Mouse (Mus musculus): ENCODE results near the gene Tor3a. TPM values are rescaled to one million over a fixed set of nuclear protein-coding genes. Genes with fewer than 3 reads are reported as not detected.
A peak's percentile ranks its signal among the peaks of the same experiment; 100 is the strongest.

The Tor3a gene
- polyA plus RNA-seq, 1 experiment: 12.7 TPM

DNA sequence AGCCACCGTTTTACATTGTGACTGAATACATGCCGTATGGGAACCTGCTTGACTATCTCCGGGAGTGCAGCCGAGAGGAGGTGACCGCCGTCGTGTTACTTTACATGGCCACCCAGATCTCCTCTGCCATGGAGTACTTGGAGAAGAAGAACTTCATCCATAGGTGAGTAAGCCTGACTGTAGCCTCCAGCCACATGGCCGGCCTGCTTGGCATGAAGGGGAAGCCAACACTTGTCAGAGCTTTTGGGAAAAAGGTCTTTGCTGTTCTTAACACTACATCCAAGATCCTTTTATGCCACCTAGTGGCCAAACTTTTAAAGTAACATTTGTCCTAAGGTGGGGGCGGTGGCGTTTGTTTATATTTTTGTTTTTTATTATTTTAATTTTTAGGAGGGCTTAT, 41.1 kb downstream of the Tor3a start:
- H3K4me1 ChIP-seq (ENCODE audit: control insufficient read depth, insufficient read depth, low read length): no peaks in the 10 kb centered on the region
- H3K36me3 ChIP-seq (ENCODE audit: control insufficient read depth, insufficient read depth, low read length): no peaks in the 10 kb centered on the region; the same call in 1 of the 2 replicates
- DNase-seq: peak; percentile 60
- H3K4me3 ChIP-seq (ENCODE audit: insufficient read depth, low read depth, low read length): no peak overlapping the region
- no peak overlapping the region for H3K27ac ChIP-seq (ENCODE audit: insufficient read depth, low read depth, low read length)
- no peaks in the 10 kb centered on the region for H3K27me3 ChIP-seq (replicated peaks; ENCODE audit: control insufficient read depth, insufficient read depth, low read length)
- 73% methylated on average over 10 of the region's 10 CpGs for WGBS
- TF ChIP-seq CTCF (conservative IDR thresholded peaks at IDR 0.05; ENCODE audit: insufficient read depth, insufficient read length, low read depth, low read length) (peak; percentile 24; the same call in 1 of the 2 replicates), POLR2A (IDR thresholded peaks at IDR 0.05; ENCODE audit: low read depth, low read length) (no peak)

- no peaks in the 10 kb centered on the region for H3K4me1 ChIP-seq (ENCODE audit: control insufficient read depth, insufficient read depth, low read length)
- peaks cover 1% of the 10 kb centered on the region for H3K36me3 ChIP-seq (ENCODE audit: control insufficient read depth, insufficient read depth, low read length)
- H3K27ac ChIP-seq (ENCODE audit: insufficient read depth, low read depth, low read length): no peak overlapping the region
- no peak overlapping the region for H3K4me3 ChIP-seq (ENCODE audit: insufficient read depth, low read depth, low read length)
- no peaks in the 10 kb centered on the region for H3K27me3 ChIP-seq (replicated peaks; ENCODE audit: control insufficient read depth, insufficient read depth, low read length)
- DNase-seq: no peak
- TF ChIP-seq CTCF (conservative IDR thresholded peaks at IDR 0.05; ENCODE audit: insufficient read depth, insufficient read length, low read depth, low read length) (peak; percentile 40), POLR2A (IDR thresholded peaks at IDR 0.05; ENCODE audit: low read depth, low read length) (no peak)
Measured at GRCm38 (mm10) chr1:156630965-156631364, 43.2 kb downstream of the Tor3a start.

DNA sequence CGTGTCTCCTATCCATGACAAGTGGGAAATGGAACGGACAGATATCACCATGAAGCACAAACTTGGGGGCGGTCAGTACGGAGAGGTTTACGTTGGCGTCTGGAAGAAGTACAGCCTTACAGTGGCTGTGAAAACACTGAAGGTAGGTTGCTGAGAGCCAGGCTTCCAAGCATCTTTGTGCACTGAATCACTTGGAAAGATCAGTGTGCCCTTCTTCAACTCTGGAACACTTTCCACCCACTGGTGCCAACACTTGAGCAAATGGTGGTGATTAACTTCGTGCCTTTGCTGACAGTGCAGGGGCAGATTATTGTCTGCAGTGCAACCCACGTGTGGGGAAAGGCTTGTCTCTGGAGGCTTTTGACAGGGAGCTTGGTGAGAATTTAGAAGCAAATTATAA, 44.2 kb downstream of the Tor3a start:
- TF ChIP-seq POLR2A (IDR thresholded peaks at IDR 0.05; ENCODE audit: low read depth, low read length): no peak
- no peak for TF ChIP-seq CTCF (conservative IDR thresholded peaks at IDR 0.05; ENCODE audit: insufficient read depth, insufficient read length, low read depth, low read length)
- H3K27ac ChIP-seq (ENCODE audit: insufficient read depth, low read depth, low read length): no peak overlapping the region
- DNase-seq: no peak
- no peaks in the 10 kb centered on the region for H3K4me1 ChIP-seq (ENCODE audit: control insufficient read depth, insufficient read depth, low read length)
- WGBS: 89% methylated on average over 8 of the region's 8 CpGs
- H3K36me3 ChIP-seq (ENCODE audit: control insufficient read depth, insufficient read depth, low read length): peaks cover 2% of the 10 kb centered on the region
- no peaks in the 10 kb centered on the region for H3K27me3 ChIP-seq (replicated peaks; ENCODE audit: control insufficient read depth, insufficient read depth, low read length)
- no peak overlapping the region for H3K4me3 ChIP-seq (ENCODE audit: insufficient read depth, low read depth, low read length)

GRCm38 (mm10) chr1:156626729-156627128, 47.4 kb downstream of the Tor3a start:
- Histone ChIP-seq H3K27me3 (replicated peaks; ENCODE audit: control insufficient read depth, insufficient read depth, low read length) (no peaks in the 10 kb centered on the region), H3K4me3 (ENCODE audit: insufficient read depth, low read depth, low read length) (no peak overlapping the region), H3K36me3 (ENCODE audit: control insufficient read depth, insufficient read depth, low read length) (peaks cover 2% of the 10 kb centered on the region), H3K4me1 (ENCODE audit: control insufficient read depth, insufficient read depth, low read length) (peaks cover 2% of the 10 kb centered on the region; the same call in 1 of the 2 replicates), H3K27ac (ENCODE audit: insufficient read depth, low read depth, low read length) (no peak overlapping the region)
- TF ChIP-seq POLR2A (IDR thresholded peaks at IDR 0.05; ENCODE audit: low read depth, low read length) (no peak), CTCF (conservative IDR thresholded peaks at IDR 0.05; ENCODE audit: insufficient read depth, insufficient read length, low read depth, low read length) (no peak)
- no peak for DNase-seq
- 90% methylated on average over 4 of the region's 4 CpGs for WGBS

- TF ChIP-seq CTCF (conservative IDR thresholded peaks at IDR 0.05; ENCODE audit: insufficient read depth, insufficient read length, low read depth, low read length) (no peak), POLR2A (IDR thresholded peaks at IDR 0.05; ENCODE audit: low read depth, low read length) (no peak)
- Histone ChIP-seq H3K36me3 (ENCODE audit: control insufficient read depth, insufficient read depth, low read length) (peaks cover 2% of the 10 kb centered on the region; the same call in 1 of the 2 replicates), H3K4me1 (ENCODE audit: control insufficient read depth, insufficient read depth, low read length) (peaks cover 9% of the 10 kb centered on the region; the same call in 1 of the 2 replicates), H3K27me3 (replicated peaks; ENCODE audit: control insufficient read depth, insufficient read depth, low read length) (no peaks in the 10 kb centered on the region), H3K4me3 (ENCODE audit: insufficient read depth, low read depth, low read length) (no peak overlapping the region), H3K27ac (ENCODE audit: insufficient read depth, low read depth, low read length) (peak overlapping the region; percentile 39; the same call in 1 of the 2 replicates)
- WGBS: 38% methylated on average over 1 of the region's 1 CpGs
- DNase-seq: no peak
Measured at GRCm38 (mm10) chr1:156624231-156624630, 49.9 kb downstream of the Tor3a start.

GRCm38 (mm10) chr1:156620951-156621350, 53.2 kb downstream of the Tor3a start:
- Histone ChIP-seq H3K4me3 (ENCODE audit: insufficient read depth, low read depth, low read length) (no peak overlapping the region), H3K4me1 (ENCODE audit: control insufficient read depth, insufficient read depth, low read length) (peaks cover 17% of the 10 kb centered on the region; the same call in 1 of the 2 replicates), H3K27me3 (replicated peaks; ENCODE audit: control insufficient read depth, insufficient read depth, low read length) (no peaks in the 10 kb centered on the region), H3K27ac (ENCODE audit: insufficient read depth, low read depth, low read length) (no peak overlapping the region), H3K36me3 (ENCODE audit: control insufficient read depth, insufficient read depth, low read length) (peaks cover under 1% of the 10 kb centered on the region; the same call in 1 of the 2 replicates)
- 71% methylated on average over 3 of the region's 3 CpGs for WGBS
- TF ChIP-seq POLR2A (IDR thresholded peaks at IDR 0.05; ENCODE audit: low read depth, low read length) (no peak), CTCF (conservative IDR thresholded peaks at IDR 0.05; ENCODE audit: insufficient read depth, insufficient read length, low read depth, low read length) (no peak)
- no peak for DNase-seq

DNA sequence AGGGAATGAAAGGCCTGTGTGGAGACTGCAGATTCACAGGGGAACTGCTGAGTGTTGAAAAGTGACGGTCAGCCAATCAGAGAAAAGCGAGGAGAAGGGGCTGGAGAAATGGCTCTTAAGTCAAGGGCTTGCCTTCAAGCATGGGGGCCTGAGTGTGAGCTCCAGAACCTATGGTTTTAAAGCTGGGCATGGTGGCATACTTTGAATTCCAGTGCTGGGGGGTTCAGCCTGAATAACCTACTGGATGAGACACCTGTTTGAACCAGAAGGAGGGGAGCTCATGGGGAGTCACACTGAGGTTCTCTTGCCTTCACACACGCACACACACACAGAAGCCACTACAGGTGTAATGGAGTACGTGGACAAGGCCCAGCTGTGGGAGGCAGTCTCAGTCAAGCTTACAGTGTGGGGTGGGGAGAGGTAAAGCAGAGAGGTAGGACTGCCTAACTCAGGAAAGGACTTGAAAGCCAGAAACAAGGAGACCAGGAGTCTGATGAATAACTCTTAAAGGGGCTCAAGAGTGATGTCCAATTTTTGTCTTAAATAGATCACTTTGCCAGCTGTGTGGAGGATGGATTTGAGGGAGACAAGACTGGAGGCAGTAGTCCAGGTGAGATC, 53.8 kb downstream of the Tor3a start:
- no peak overlapping the region for H3K4me3 ChIP-seq (ENCODE audit: insufficient read depth, low read depth, low read length)
- 75% methylated on average over 4 of the region's 4 CpGs for WGBS
- no peak for TF ChIP-seq CTCF (conservative IDR thresholded peaks at IDR 0.05; ENCODE audit: insufficient read depth, insufficient read length, low read depth, low read length)
- no peak for TF ChIP-seq POLR2A (IDR thresholded peaks at IDR 0.05; ENCODE audit: low read depth, low read length)
- no peak for DNase-seq
- H3K36me3 ChIP-seq (ENCODE audit: control insufficient read depth, insufficient read depth, low read length): no peaks in the 10 kb centered on the region
- H3K27me3 ChIP-seq (replicated peaks; ENCODE audit: control insufficient read depth, insufficient read depth, low read length): no peaks in the 10 kb centered on the region
- peaks cover 21% of the 10 kb centered on the region; the same call in 1 of the 2 replicates for H3K4me1 ChIP-seq (ENCODE audit: control insufficient read depth, insufficient read depth, low read length)
- no peak overlapping the region for H3K27ac ChIP-seq (ENCODE audit: insufficient read depth, low read depth, low read length)

Data from kidney, adult 2 months (tissue).